ENCODE assay signal across 13 mouse cellular contexts in the genomic region with DNA sequence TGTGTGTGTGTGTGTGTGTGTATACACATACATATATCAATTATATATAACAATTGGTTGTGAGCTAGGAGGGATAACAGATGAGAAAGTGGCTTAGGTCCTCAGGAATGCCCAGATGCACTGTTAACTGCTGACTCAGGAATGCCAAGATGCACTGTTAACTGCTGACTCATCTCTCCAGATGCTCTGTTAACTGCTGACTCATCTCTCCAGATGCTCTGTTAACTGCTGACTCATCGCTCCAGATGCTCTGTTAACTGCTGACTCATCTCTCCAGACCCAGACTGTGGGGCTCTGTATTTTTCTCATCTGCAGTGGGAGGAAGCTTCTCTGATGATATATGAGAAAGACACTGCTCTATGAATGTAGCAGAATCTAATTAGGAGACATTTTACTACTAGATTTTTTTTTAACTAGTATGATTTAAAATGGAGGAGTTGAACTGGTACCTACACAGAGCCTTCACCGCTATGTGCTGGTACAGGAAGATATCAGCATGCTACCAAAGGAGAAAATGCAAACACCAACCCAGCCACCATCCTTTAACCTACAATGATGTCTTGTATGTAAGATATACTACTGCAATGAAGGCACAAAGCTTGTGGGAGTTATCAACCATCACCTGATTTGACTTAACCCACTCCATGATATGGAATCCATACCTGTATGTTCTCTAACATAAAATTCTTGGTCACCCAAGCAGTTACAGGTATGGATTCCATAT.
DNase-seq lines count a peak whose midpoint lies in the region; ATAC-seq and TF ChIP-seq lines count a peak whose summit lies in the region.
"Had no signal": no experiment of that assay in that cellular context is flagged by ENCODE, and none has a peak within 500 bp of the region (broad histone marks: within the 10 kb centered on the region; RNA-seq: fewer than 3 reads in every experiment).

No protein-coding gene starts in this region.

- H3K4me3 ChIP-seq in liver, embryonic 14.5 days (ENCODE audit: insufficient read depth in 1 of 2, low read depth in 2 of 2, low read length in 2 of 2) = no peak overlapping the region
- H3K4me3 ChIP-seq in thymus, adult 2 months (ENCODE audit: control insufficient read depth, insufficient read depth, low read length) = no peak overlapping the region
- H3K4me3 ChIP-seq: embryonic facial prominence, embryonic 12.5 days had no signal

- H3K4me1 ChIP-seq in liver, embryonic 14.5 days (replicated peaks; ENCODE audit: control insufficient read depth in 2 of 2, insufficient read depth in 2 of 2, low read length in 1 of 2) = peaks cover 0 to 2% of the 10 kb centered on the region in 2 experiments; a peak in 1 of 4 replicates
- H3K4me1 ChIP-seq in thymus, adult 2 months (replicated peaks; ENCODE audit: control insufficient read depth, insufficient read depth, low read length) = no peaks in the 10 kb centered on the region
- H3K4me1 ChIP-seq: embryonic facial prominence, embryonic 12.5 days had no signal

- H3K9ac ChIP-seq in liver, embryonic 14.5 days (replicated peaks) = no peak overlapping the region
- H3K9ac ChIP-seq: embryonic facial prominence, embryonic 12.5 days had no signal

- no peak for TF ChIP-seq CTCF in liver, embryonic 14.5 days (IDR thresholded peaks at IDR 0.05; ENCODE audit: low read depth)
- TF ChIP-seq CTCF in thymus, adult 2 months (IDR thresholded peaks at IDR 0.05; ENCODE audit: borderline replicate concordance, control insufficient read depth, extremely low read depth, insufficient read depth, low read length, poor library complexity) = no peak

- WGBS in liver, embryonic 14.5 days (ENCODE audit: insufficient replicate concordance) = 77% methylated on average over 2 of the region's 2 CpGs
- WGBS in thymus, adult 2 months = 95% methylated on average over 2 of the region's 2 CpGs

- no peak overlapping the region for H3K27ac ChIP-seq in liver, embryonic 14.5 days
- no peak overlapping the region for H3K27ac ChIP-seq in thymus, adult 2 months (ENCODE audit: control insufficient read depth, insufficient read depth, low read length)
- H3K27ac ChIP-seq: embryonic facial prominence, embryonic 12.5 days had no signal

- H3K27me3 ChIP-seq in liver, embryonic 14.5 days (ENCODE audit: control insufficient read depth, insufficient read depth, low read length) = no peaks in the 10 kb centered on the region
- H3K27me3 ChIP-seq in thymus, adult 2 months (ENCODE audit: control insufficient read depth, insufficient read depth, low read length) = no peaks in the 10 kb centered on the region
- H3K27me3 ChIP-seq: embryonic facial prominence, embryonic 12.5 days had no signal

- TF ChIP-seq EP300 in liver, embryonic 14.5 days (IDR thresholded peaks at IDR 0.05; ENCODE audit: low read depth) = peak; percentile 65

- TF ChIP-seq POLR2A in thymus, adult 2 months (IDR thresholded peaks at IDR 0.05; ENCODE audit: control insufficient read depth, extremely low read depth, insufficient read depth, low read length, poor library complexity) = no peak

- peak; percentile 39 for DNase-seq in layer of hippocampus, adult 9-10 months (ENCODE audit: low spot score)
- no peak for DNase-seq in layer of hippocampus, adult 11-12 months (ENCODE audit: low spot score)
- DNase-seq in ES-CJ7 (ENCODE audit: low read depth, low spot score) = peak; percentile 26
- DNase-seq in brain, adult 2 months (ENCODE audit: low read depth, low spot score) = peak; percentile 63
- DNase-seq in liver, embryonic 14.5 days (ENCODE audit: low read depth in 3 of 3, low spot score in 3 of 3) = peak; percentile 13 to 38 (median 26)
- DNase-seq in thymus, adult 2 months = no peak
- DNase-seq in gastrocnemius, postnatal 4 days (ENCODE audit: low spot score in 2 of 2) = no peak
- DNase-seq: adrenal gland, postnatal 25 days; cerebellum, adult 18-20 months; kidney, postnatal 10 days had no signal

- ATAC-seq in liver, embryonic 14.5 days (ENCODE audit: insufficient read depth) = peak; percentile 87
- ATAC-seq: forebrain, embryonic 16.5 days; hindbrain, embryonic 16.5 days had no signal

- no peaks in the 10 kb centered on the region for H3K9me3 ChIP-seq in liver, embryonic 14.5 days (ENCODE audit: control insufficient read depth, low read length)
- H3K9me3 ChIP-seq: embryonic facial prominence, embryonic 12.5 days had no signal

- H3K4me2 ChIP-seq in liver, embryonic 14.5 days (ENCODE audit: low read depth) = no peak overlapping the region
- H3K4me2 ChIP-seq: embryonic facial prominence, embryonic 12.5 days had no signal

- H3K36me3 ChIP-seq in liver, embryonic 14.5 days (replicated peaks; ENCODE audit: control insufficient read depth, insufficient read depth, low read depth) = no peaks in the 10 kb centered on the region
- H3K36me3 ChIP-seq in thymus, adult 2 months (ENCODE audit: control insufficient read depth, insufficient read depth, low read length) = no peaks in the 10 kb centered on the region
- H3K36me3 ChIP-seq: embryonic facial prominence, embryonic 12.5 days had no signal

Comparison
In these comparisons a context has a peak if more than half of its experiments do, and no peak if none do; other contexts are left out.
1. DNase-seq: peak in layer of hippocampus, adult 9-10 months (single experiment), ES-CJ7 (single experiment), brain, adult 2 months (single experiment) and liver, embryonic 14.5 days (3 of 3); none in layer of hippocampus, adult 11-12 months (single experiment), thymus, adult 2 months (single experiment) and gastrocnemius, postnatal 4 days (0 of 2).